Mouse (Mus musculus) cerebellum, adult 2 months (tissue): ENCODE measurements around the gene Spag5.

ENCODE experiments used
- CTCF ChIP-seq: fragments of 200-500 bp; IDR thresholded peaks from 2 replicates; pipeline ENCODE4 v1.5.1; 2011; ENCODE audit warnings: low read depth, mild to moderate bottlenecking, control low read depth, low read length, moderate library complexity, borderline replicate concordance; ENCODE audit not compliant: insufficient read depth
- POLR2A ChIP-seq: fragments of 200-500 bp; IDR thresholded peaks from 2 replicates; pipeline ENCODE4 v1.6.1; 2011; ENCODE audit warnings: low read length, control low read depth, borderline replicate concordance; ENCODE audit not compliant: insufficient read depth

- TF ChIP-seq CTCF: no peak
- TF ChIP-seq POLR2A: no peak
These were observed 47.1 kb downstream of the Spag5 start for GRCm38 (mm10) chr11:78348474-78348873.
